Mouse (Mus musculus) brain, embryonic 14.5 days (tissue): Measurements from ENCODE around the gene Selenbp1.

Source experiments
- CTCF ChIP-seq: fragments of 200-500 bp; IDR thresholded peaks from 2 replicates; pipeline ENCODE4 v1.5.1; 2012; ENCODE audit warnings: inconsistent platforms, mild to moderate bottlenecking, moderate library complexity, borderline replicate concordance; ENCODE audit not compliant: insufficient read depth, insufficient read length; ENCODE audit errors: extremely low read depth
- POLR2A ChIP-seq: fragments of 200-500 bp; IDR thresholded peaks from 2 replicates; pipeline ENCODE4 v1.6.1; 2012; ENCODE audit warnings: mild to moderate bottlenecking, inconsistent platforms, borderline replicate concordance; ENCODE audit not compliant: poor library complexity, insufficient read depth, insufficient read length, severe bottlenecking; ENCODE audit errors: extremely low read depth

GRCm38 (mm10) chr3:94952806-94953205 lies 19.9 kb downstream of the Selenbp1 start:
- TF ChIP-seq POLR2A, result no peak
- TF ChIP-seq CTCF, result no peak
